ENCODE assay signal across 9 mouse cellular contexts in the genomic region with DNA sequence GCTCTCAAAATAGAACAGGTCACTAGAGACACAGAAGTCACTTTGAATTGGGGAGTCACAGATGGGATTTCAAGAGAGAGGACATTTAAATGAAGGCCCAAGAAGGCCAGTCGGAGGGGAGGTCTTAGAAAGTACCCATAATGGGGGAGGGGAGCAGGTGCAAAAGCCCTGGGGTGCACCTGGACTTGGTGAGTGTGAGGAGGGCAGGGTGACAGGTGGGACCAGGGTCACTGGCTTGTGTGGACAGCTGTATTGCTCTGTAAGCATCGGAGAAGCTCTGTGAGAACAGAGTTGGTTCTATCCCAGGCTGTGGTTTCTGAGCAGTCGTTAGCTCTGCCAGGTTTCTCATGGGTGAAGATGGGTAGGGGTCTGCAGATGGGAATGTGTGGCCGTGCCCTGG. TPM values are rescaled to one million over a fixed set of nuclear protein-coding genes. Genes with fewer than 3 reads are reported as not detected.
DNase-seq lines count a peak whose midpoint lies in the region; ATAC-seq and TF ChIP-seq lines count a peak whose summit lies in the region.
"Had no signal": no experiment of that assay in that cellular context is flagged by ENCODE, and none has a peak within 500 bp of the region (broad histone marks: within the 10 kb centered on the region; RNA-seq: fewer than 3 reads in every experiment).

No protein-coding gene starts in this region.

- H3K9ac ChIP-seq in heart, postnatal 0 days (replicated peaks; ENCODE audit: low read depth, low read length) = no peak overlapping the region
- peak overlapping the region; percentile 46; the same call in 1 of the 2 replicates for H3K9ac ChIP-seq in hindbrain, embryonic 13.5 days
- no peak overlapping the region; the same call in 1 of the 2 replicates for H3K9ac ChIP-seq in midbrain, embryonic 14.5 days (replicated peaks; ENCODE audit: low read length)

- H3K4me1 ChIP-seq in heart, postnatal 0 days (ENCODE audit: control insufficient read depth, insufficient read depth) = peaks cover 42% of the 10 kb centered on the region
- peaks cover 72% of the 10 kb centered on the region for H3K4me1 ChIP-seq in embryonic facial prominence, embryonic 10.5 days
- peaks cover 71% of the 10 kb centered on the region for H3K4me1 ChIP-seq in hindbrain, embryonic 13.5 days (replicated peaks)
- peaks cover 43% of the 10 kb centered on the region for H3K4me1 ChIP-seq in midbrain, embryonic 14.5 days (ENCODE audit: control insufficient read depth, insufficient read depth, low read length)

- ATAC-seq in heart, postnatal 0 days (ENCODE audit: insufficient read depth, low read depth) = no peak
- no peak for ATAC-seq in hindbrain, embryonic 13.5 days (ENCODE audit: low FRiP score)
- no peak for ATAC-seq in midbrain, embryonic 14.5 days (ENCODE audit: low FRiP score, low TSS enrichment)

- no peak for TF ChIP-seq EP300 in heart, postnatal 0 days (IDR thresholded peaks at IDR 0.05; ENCODE audit: low read depth)

- no peaks in the 10 kb centered on the region for H3K36me3 ChIP-seq in heart, postnatal 0 days (replicated peaks; ENCODE audit: control insufficient read depth, insufficient read depth, low read length)
- H3K36me3 ChIP-seq in embryonic facial prominence, embryonic 10.5 days (replicated peaks) = no peaks in the 10 kb centered on the region
- H3K36me3 ChIP-seq in hindbrain, embryonic 13.5 days = no peaks in the 10 kb centered on the region
- no peaks in the 10 kb centered on the region for H3K36me3 ChIP-seq in midbrain, embryonic 14.5 days (ENCODE audit: control insufficient read depth, insufficient read depth, low read length)

- H3K4me3 ChIP-seq in heart, postnatal 0 days (ENCODE audit: low read depth, low read length) = no peak overlapping the region
- no peak overlapping the region for H3K4me3 ChIP-seq in embryonic facial prominence, embryonic 10.5 days
- H3K4me3 ChIP-seq in hindbrain, embryonic 13.5 days = no peak overlapping the region
- no peak overlapping the region for H3K4me3 ChIP-seq in midbrain, embryonic 14.5 days (replicated peaks; ENCODE audit: low read depth, low read length)
- H3K4me3 ChIP-seq: erythroblast, embryonic 14.5 days had no signal

- no peak for TF ChIP-seq CTCF in heart, postnatal 0 days (IDR thresholded peaks at IDR 0.05; ENCODE audit: low read depth)

- WGBS in heart, postnatal 0 days = 83% methylated on average over 4 of the region's 4 CpGs
- 81% methylated on average over 4 of the region's 4 CpGs for WGBS in embryonic facial prominence, embryonic 10.5 days
- 73% methylated on average over 4 of the region's 4 CpGs for WGBS in hindbrain, embryonic 13.5 days
- WGBS in midbrain, embryonic 14.5 days = 80% methylated on average over 4 of the region's 4 CpGs

- H3K4me2 ChIP-seq in heart, postnatal 0 days (ENCODE audit: low read depth, low read length) = no peak overlapping the region
- H3K4me2 ChIP-seq in hindbrain, embryonic 13.5 days = no peak overlapping the region
- no peak overlapping the region for H3K4me2 ChIP-seq in midbrain, embryonic 14.5 days (ENCODE audit: low read length)

- DNase-seq in heart, postnatal 0 days (ENCODE audit: low spot score) = no peak
- no peak for DNase-seq in heart, postnatal 25 days (ENCODE audit: low spot score)
- DNase-seq in embryonic facial prominence, embryonic 10.5 days (ENCODE audit: low spot score) = no peak
- DNase-seq in midbrain, embryonic 14.5 days = no peak
- no peak for DNase-seq in spleen, postnatal 36 days (ENCODE audit: low spot score in 2 of 2)
- no peak for DNase-seq in thymus, postnatal 0 days (ENCODE audit: low spot score)
- no peak for DNase-seq in urinary bladder, postnatal 25 days (ENCODE audit: low spot score)

- peak overlapping the region; percentile 77 for H3K27ac ChIP-seq in heart, postnatal 0 days (ENCODE audit: low read depth)
- H3K27ac ChIP-seq in embryonic facial prominence, embryonic 10.5 days (replicated peaks) = peak overlapping the region; percentile 90
- peak overlapping the region; percentile 99 for H3K27ac ChIP-seq in hindbrain, embryonic 13.5 days
- peak overlapping the region; percentile 98 for H3K27ac ChIP-seq in midbrain, embryonic 14.5 days (replicated peaks; ENCODE audit: low read depth, low read length)

- no peaks in the 10 kb centered on the region for H3K9me3 ChIP-seq in heart, postnatal 0 days (replicated peaks; ENCODE audit: control insufficient read depth, low read length)
- H3K9me3 ChIP-seq in embryonic facial prominence, embryonic 10.5 days = no peaks in the 10 kb centered on the region
- no peaks in the 10 kb centered on the region for H3K9me3 ChIP-seq in hindbrain, embryonic 13.5 days
- H3K9me3 ChIP-seq in midbrain, embryonic 14.5 days (ENCODE audit: control insufficient read depth, low read length) = no peaks in the 10 kb centered on the region

- intact Hi-C loops in heart, postnatal 25 days (cut with DNase I) = no loop called here

- H3K27me3 ChIP-seq in heart, postnatal 0 days (ENCODE audit: control insufficient read depth, insufficient read depth, low read length) = no peaks in the 10 kb centered on the region
- H3K27me3 ChIP-seq in embryonic facial prominence, embryonic 10.5 days (replicated peaks; ENCODE audit: low read depth, poor library complexity, severe bottlenecking) = peaks cover 4% of the 10 kb centered on the region; the same call in 1 of the 2 replicates
- no peaks in the 10 kb centered on the region for H3K27me3 ChIP-seq in hindbrain, embryonic 13.5 days
- no peaks in the 10 kb centered on the region for H3K27me3 ChIP-seq in midbrain, embryonic 14.5 days (ENCODE audit: control insufficient read depth, insufficient read depth, low read length)

RNA-seq across cellular contexts. Expression of a gene that starts 17.5 kb away (rescaled TPM):
- total RNA-seq in heart, postnatal 0 days (2014; rRNA removed; ENCODE audit: low replicate concordance) = 8.0 and 19.2 TPM in 2 replicates
- 5.6 and 6.6 TPM in 2 replicates for polyA plus RNA-seq in heart, postnatal 0 days (2015; fragmentation: Nextera tagmentation; extraction: Ambion mirVana)
- 10 to 100 TPM; 38.6 to 48.7 TPM for total RNA-seq in heart, postnatal 25 days (2021)
- polyA plus RNA-seq in embryonic facial prominence, embryonic 10.5 days (2016; fragmentation: Nextera tagmentation; extraction: Ambion mirVana) = 32.9 and 38.2 TPM in 2 replicates
- polyA plus RNA-seq in hindbrain, embryonic 13.5 days (2015; fragmentation: Nextera tagmentation; extraction: Ambion mirVana) = 158 and 162 TPM in 2 replicates
- polyA plus RNA-seq in midbrain, embryonic 14.5 days (2014; fragmentation: Nextera tagmentation; extraction: Ambion mirVana) = 112 and 165 TPM in 2 replicates
- 37.8 and 43.2 TPM in 2 replicates for polyA plus RNA-seq in thymus, postnatal 0 days (2015; fragmentation: Nextera tagmentation; extraction: Ambion mirVana)

RNA-seq across cellular contexts. Expression of a gene that starts 25.5 kb away (rescaled TPM):
- 4.4 and 5.4 TPM in 2 replicates for total RNA-seq in heart, postnatal 0 days (2014; rRNA removed; ENCODE audit: low replicate concordance)
- 2.7 and 2.8 TPM in 2 replicates for polyA plus RNA-seq in heart, postnatal 0 days (2015; fragmentation: Nextera tagmentation; extraction: Ambion mirVana)
- 1 to 10 TPM in 1 of 2 experiments, under 1 TPM in 1; 0.70 to 1.3 TPM for total RNA-seq in heart, postnatal 25 days (2021)
- polyA plus RNA-seq in embryonic facial prominence, embryonic 10.5 days (2016; fragmentation: Nextera tagmentation; extraction: Ambion mirVana) = 3.1 and 3.5 TPM in 2 replicates
- 1.3 and 1.6 TPM in 2 replicates for polyA plus RNA-seq in hindbrain, embryonic 13.5 days (2015; fragmentation: Nextera tagmentation; extraction: Ambion mirVana)
- polyA plus RNA-seq in midbrain, embryonic 14.5 days (2014; fragmentation: Nextera tagmentation; extraction: Ambion mirVana) = 0.24 and 1.3 TPM in 2 replicates
- 8.5 and 9.7 TPM in 2 replicates for polyA plus RNA-seq in thymus, postnatal 0 days (2015; fragmentation: Nextera tagmentation; extraction: Ambion mirVana)
